17 mouse cellular contexts compared by ENCODE assay signal in genomic region chr10:99118697-99119096, GRCm38 (mm10). TPM values are rescaled to one million over a fixed set of nuclear protein-coding genes. Genes with fewer than 3 reads are reported as not detected.
DNase-seq lines count a peak whose midpoint lies in the region; ATAC-seq and TF ChIP-seq lines count a peak whose summit lies in the region.
"Had no signal": no experiment of that assay in that cellular context is flagged by ENCODE, and none has a peak within 500 bp of the region (broad histone marks: within the 10 kb centered on the region; RNA-seq: fewer than 3 reads in every experiment).

No protein-coding gene starts in this region.

- no peaks in the 10 kb centered on the region for H3K9me3 ChIP-seq in neural tube, embryonic 14.5 days (ENCODE audit: control insufficient read depth, low read length)
- no peaks in the 10 kb centered on the region for H3K9me3 ChIP-seq in intestine, embryonic 14.5 days (ENCODE audit: control insufficient read depth, low read length)
- H3K9me3 ChIP-seq in midbrain, embryonic 10.5 days (replicated peaks), result no peaks in the 10 kb centered on the region

- no peak for TF ChIP-seq POLR2A in small intestine, adult 2 months (IDR thresholded peaks at IDR 0.05; ENCODE audit: low read depth, low read length)
- TF ChIP-seq POLR2A in cerebellum, adult 2 months (IDR thresholded peaks at IDR 0.05; ENCODE audit: borderline replicate concordance, insufficient read depth, low read length), result no peak

- no peaks in the 10 kb centered on the region for H3K4me1 ChIP-seq in neural tube, embryonic 14.5 days (ENCODE audit: control insufficient read depth, insufficient read depth, low read length)
- peaks cover 39% of the 10 kb centered on the region for H3K4me1 ChIP-seq in intestine, embryonic 14.5 days (replicated peaks; ENCODE audit: control insufficient read depth, insufficient read depth, low read length)
- H3K4me1 ChIP-seq in small intestine, adult 2 months (ENCODE audit: control insufficient read depth, insufficient read depth, insufficient read length, low read length), result peaks cover 28% of the 10 kb centered on the region
- H3K4me1 ChIP-seq in cerebellum, adult 2 months (ENCODE audit: control insufficient read depth, insufficient read depth, low read length), result no peaks in the 10 kb centered on the region
- H3K4me1 ChIP-seq in midbrain, embryonic 10.5 days, result peaks cover 16% of the 10 kb centered on the region

- no peak overlapping the region for H3K4me3 ChIP-seq in neural tube, embryonic 14.5 days (ENCODE audit: low read depth, low read length)
- no peak overlapping the region for H3K4me3 ChIP-seq in intestine, embryonic 14.5 days (ENCODE audit: low read depth, low read length)
- no peak overlapping the region for H3K4me3 ChIP-seq in small intestine, adult 2 months (ENCODE audit: low read depth, low read length)
- no peak overlapping the region for H3K4me3 ChIP-seq in cerebellum, adult 2 months (replicated peaks; ENCODE audit: insufficient read depth, low read depth, low read length)
- no peak overlapping the region for H3K4me3 ChIP-seq in midbrain, embryonic 10.5 days
- H3K4me3 ChIP-seq: layer of hippocampus, adult 2 months had no signal

- no peaks in the 10 kb centered on the region for H3K36me3 ChIP-seq in neural tube, embryonic 14.5 days (ENCODE audit: control insufficient read depth, insufficient read depth, low read length)
- H3K36me3 ChIP-seq in intestine, embryonic 14.5 days (ENCODE audit: control insufficient read depth, insufficient read depth, low read length), result no peaks in the 10 kb centered on the region
- H3K36me3 ChIP-seq in small intestine, adult 2 months (ENCODE audit: control insufficient read depth, insufficient read depth, low read length), result no peaks in the 10 kb centered on the region
- H3K36me3 ChIP-seq in midbrain, embryonic 10.5 days, result no peaks in the 10 kb centered on the region

- WGBS in neural tube, embryonic 14.5 days, result 83% methylated on average over 6 of the region's 6 CpGs
- 25% methylated on average over 6 of the region's 6 CpGs for WGBS in intestine, embryonic 14.5 days
- WGBS in small intestine, adult 2 months, result 20% methylated on average over 6 of the region's 6 CpGs
- WGBS in cerebellum, adult 2 months, result 82% methylated on average over 6 of the region's 6 CpGs
- WGBS in midbrain, embryonic 10.5 days, result 76% methylated on average over 6 of the region's 6 CpGs

- peak; percentile 16; the same call in 1 of the 2 replicates for ATAC-seq in neural tube, embryonic 14.5 days (ENCODE audit: low read depth)
- ATAC-seq in intestine, embryonic 14.5 days (replicated peaks; ENCODE audit: low FRiP score, low TSS enrichment, low read depth), result peak; percentile 54
- ATAC-seq: Patski had no signal

- no peaks in the 10 kb centered on the region for H3K27me3 ChIP-seq in neural tube, embryonic 14.5 days (ENCODE audit: control insufficient read depth, insufficient read depth, low read length)
- H3K27me3 ChIP-seq in intestine, embryonic 14.5 days (replicated peaks; ENCODE audit: control insufficient read depth, insufficient read depth, low read length), result no peaks in the 10 kb centered on the region
- H3K27me3 ChIP-seq in small intestine, adult 2 months (ENCODE audit: control insufficient read depth, insufficient read depth, low read length), result no peaks in the 10 kb centered on the region
- H3K27me3 ChIP-seq in cerebellum, adult 2 months (ENCODE audit: control insufficient read depth, insufficient read depth, low read length), result no peaks in the 10 kb centered on the region
- no peaks in the 10 kb centered on the region for H3K27me3 ChIP-seq in midbrain, embryonic 10.5 days (ENCODE audit: low read depth, poor library complexity, severe bottlenecking)
- H3K27me3 ChIP-seq: Patski had no signal

- no peak for DNase-seq in neural tube, embryonic 10.5 days (ENCODE audit: extremely low spot score, low spot score)
- DNase-seq in intestine, embryonic 14.5 days (ENCODE audit: low spot score), result no peak
- no peak for DNase-seq in cerebellum, adult 2 months
- DNase-seq in midbrain, embryonic 10.5 days (ENCODE audit: low spot score), result no peak
- DNase-seq in spleen, postnatal 36 days (ENCODE audit: low spot score in 2 of 2), result no peak
- DNase-seq: adrenal gland, adult 2 months; cerebellum, postnatal 10 days; heart, adult 18-20 months; heart, postnatal 14 days; right cerebral cortex, postnatal 25 days had no signal

- TF ChIP-seq CTCF in small intestine, adult 2 months (IDR thresholded peaks at IDR 0.05; ENCODE audit: extremely low read depth, insufficient read length, insufficient replicate concordance, low read depth, low read length), result no peak
- TF ChIP-seq CTCF in cerebellum, adult 2 months (IDR thresholded peaks at IDR 0.05; ENCODE audit: borderline replicate concordance, insufficient read depth, low read depth, low read length), result no peak

- H3K9ac ChIP-seq in neural tube, embryonic 14.5 days (replicated peaks; ENCODE audit: low read depth, low read length), result no peak overlapping the region
- H3K9ac ChIP-seq in intestine, embryonic 14.5 days (ENCODE audit: low read length), result 0 out of 2 replicates have a peak overlapping the region, but pooled peaks have one; percentile 3

- no peak overlapping the region for H3K27ac ChIP-seq in neural tube, embryonic 14.5 days (ENCODE audit: low read depth, low read length)
- peak overlapping the region; percentile 69 for H3K27ac ChIP-seq in intestine, embryonic 14.5 days (ENCODE audit: low read depth)
- peak overlapping the region; percentile 81 for H3K27ac ChIP-seq in small intestine, adult 2 months (ENCODE audit: insufficient read depth, low read depth, low read length)
- no peak overlapping the region for H3K27ac ChIP-seq in cerebellum, adult 2 months (ENCODE audit: insufficient read depth, low read length)
- no peak overlapping the region for H3K27ac ChIP-seq in midbrain, embryonic 10.5 days (replicated peaks)
- H3K27ac ChIP-seq: layer of hippocampus, adult 2 months had no signal

- H3K4me2 ChIP-seq in neural tube, embryonic 14.5 days (ENCODE audit: low read depth, low read length), result no peak overlapping the region
- H3K4me2 ChIP-seq in intestine, embryonic 14.5 days (ENCODE audit: low read length), result peak overlapping the region; percentile 12; the same call in 1 of the 2 replicates

RNA-seq across cellular contexts. Expression of gene Phxr2, which starts 7.4 kb away (rescaled TPM):
- polyA plus RNA-seq in neural tube, embryonic 14.5 days (2014; fragmentation: Nextera tagmentation; extraction: Ambion mirVana), result not detected in 2 replicates
- not detected in 2 replicates for polyA plus RNA-seq in intestine, embryonic 14.5 days (2014; fragmentation: Nextera tagmentation; extraction: Ambion mirVana)
- polyA plus RNA-seq in small intestine, adult 2 months (2012; rRNA removed), result not detected in 2 replicates
- polyA plus RNA-seq in cerebellum, adult 2 months (2012; rRNA removed), result not detected in 2 replicates
- 0.11 and 0.23 TPM in 2 replicates for polyA plus RNA-seq in midbrain, embryonic 10.5 days (2016; fragmentation: Nextera tagmentation; extraction: Ambion mirVana)
- polyA plus RNA-seq: adrenal gland, adult 2 months; forebrain, embryonic 11.5 days; liver, embryonic 16.5 days; Patski; testis, adult 2 months had no signal

RNA-seq across cellular contexts. Expression of gene Galnt4, which starts 10.7 kb away (rescaled TPM):
- 2.9 and 4.2 TPM in 2 replicates for polyA plus RNA-seq in neural tube, embryonic 14.5 days (2014; fragmentation: Nextera tagmentation; extraction: Ambion mirVana)
- 23.9 and 24.2 TPM in 2 replicates for polyA plus RNA-seq in intestine, embryonic 14.5 days (2014; fragmentation: Nextera tagmentation; extraction: Ambion mirVana)
- polyA plus RNA-seq in small intestine, adult 2 months (2012; rRNA removed), result 2.6 and 3.4 TPM in 2 replicates
- polyA plus RNA-seq in cerebellum, adult 2 months (2012; rRNA removed), result 1.5 and 1.8 TPM in 2 replicates
- polyA plus RNA-seq in midbrain, embryonic 10.5 days (2016; fragmentation: Nextera tagmentation; extraction: Ambion mirVana), result 3.5 and 3.6 TPM in 2 replicates

RNA-seq across cellular contexts. Expression of gene Poc1b, which starts 11.9 kb away (rescaled TPM):
- 13.8 and 15.7 TPM in 2 replicates for polyA plus RNA-seq in neural tube, embryonic 14.5 days (2014; fragmentation: Nextera tagmentation; extraction: Ambion mirVana)
- polyA plus RNA-seq in intestine, embryonic 14.5 days (2014; fragmentation: Nextera tagmentation; extraction: Ambion mirVana), result 29.7 and 33.5 TPM in 2 replicates
- polyA plus RNA-seq in small intestine, adult 2 months (2012; rRNA removed), result 3.6 and 5.5 TPM in 2 replicates
- polyA plus RNA-seq in cerebellum, adult 2 months (2012; rRNA removed), result 10.0 and 11.8 TPM in 2 replicates
- 28.3 and 32.6 TPM in 2 replicates for polyA plus RNA-seq in midbrain, embryonic 10.5 days (2016; fragmentation: Nextera tagmentation; extraction: Ambion mirVana)

Comparison
In these comparisons a context has a peak if more than half of its experiments do, and no peak if none do; other contexts are left out.
1. H3K27ac ChIP-seq: peak in intestine, embryonic 14.5 days (single experiment) and small intestine, adult 2 months (single experiment); none in neural tube, embryonic 14.5 days (single experiment), cerebellum, adult 2 months (single experiment) and midbrain, embryonic 10.5 days (single experiment).